Mouse (Mus musculus) naive thymus-derived CD4-positive, alpha-beta T cell, adult 2 months (primary cell): ENCODE data around the gene Lgals1.

Experiments
- DNase-seq: peaks from one replicate; pipeline ENCODE4 v3.0.0-alpha.2; 2011; ENCODE audit warnings: low read depth

Gene Lgals1

DNA sequence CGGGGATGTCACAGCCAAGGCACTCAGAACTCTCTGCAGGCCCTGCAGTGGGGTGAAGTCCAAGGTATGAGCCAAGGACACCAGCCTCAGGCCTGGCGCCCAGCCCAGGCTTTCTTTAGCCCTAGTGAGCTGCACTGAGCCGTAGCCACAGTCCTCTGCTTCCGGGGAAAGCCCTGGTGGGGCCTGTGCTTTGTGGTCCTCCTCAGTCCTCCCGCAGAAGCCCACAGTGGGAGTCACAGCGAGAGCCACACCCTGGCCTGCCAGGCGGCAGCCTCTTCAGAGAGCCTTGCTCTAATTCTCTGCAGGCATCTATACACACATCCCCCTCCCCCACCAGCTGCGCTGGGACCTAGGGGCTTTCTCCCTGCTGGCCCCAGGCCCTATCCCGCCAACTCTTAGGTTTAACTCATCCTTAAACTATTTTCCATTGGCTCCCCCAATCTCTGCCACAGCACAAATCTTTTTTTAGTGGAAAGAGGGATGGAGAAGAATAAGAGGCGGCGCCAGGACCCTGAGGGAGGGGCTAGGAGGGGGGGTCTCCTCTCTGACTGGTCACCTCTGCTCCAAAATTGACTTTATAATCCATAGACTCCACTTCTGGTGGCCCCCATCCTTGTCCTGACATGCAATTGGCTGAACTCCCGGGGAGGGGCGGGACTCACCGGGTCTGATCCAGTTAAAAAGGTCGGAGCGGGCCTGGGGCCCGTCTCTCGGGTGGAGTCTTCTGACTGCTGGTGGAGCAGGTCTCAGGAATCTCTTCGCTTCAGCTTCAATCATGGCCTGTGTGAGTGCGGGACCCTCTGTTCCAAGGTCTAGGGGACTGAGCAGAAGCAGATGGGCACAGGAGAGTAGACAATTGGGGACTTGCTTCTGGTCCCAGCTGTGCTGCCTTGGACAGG lies at the start of gene Lgals1:
TSS of gene Lgals1 (plus strand) at position 705 of the 899 bp plus-strand sequence.
- peak; percentile 70 for DNase-seq

DNA sequence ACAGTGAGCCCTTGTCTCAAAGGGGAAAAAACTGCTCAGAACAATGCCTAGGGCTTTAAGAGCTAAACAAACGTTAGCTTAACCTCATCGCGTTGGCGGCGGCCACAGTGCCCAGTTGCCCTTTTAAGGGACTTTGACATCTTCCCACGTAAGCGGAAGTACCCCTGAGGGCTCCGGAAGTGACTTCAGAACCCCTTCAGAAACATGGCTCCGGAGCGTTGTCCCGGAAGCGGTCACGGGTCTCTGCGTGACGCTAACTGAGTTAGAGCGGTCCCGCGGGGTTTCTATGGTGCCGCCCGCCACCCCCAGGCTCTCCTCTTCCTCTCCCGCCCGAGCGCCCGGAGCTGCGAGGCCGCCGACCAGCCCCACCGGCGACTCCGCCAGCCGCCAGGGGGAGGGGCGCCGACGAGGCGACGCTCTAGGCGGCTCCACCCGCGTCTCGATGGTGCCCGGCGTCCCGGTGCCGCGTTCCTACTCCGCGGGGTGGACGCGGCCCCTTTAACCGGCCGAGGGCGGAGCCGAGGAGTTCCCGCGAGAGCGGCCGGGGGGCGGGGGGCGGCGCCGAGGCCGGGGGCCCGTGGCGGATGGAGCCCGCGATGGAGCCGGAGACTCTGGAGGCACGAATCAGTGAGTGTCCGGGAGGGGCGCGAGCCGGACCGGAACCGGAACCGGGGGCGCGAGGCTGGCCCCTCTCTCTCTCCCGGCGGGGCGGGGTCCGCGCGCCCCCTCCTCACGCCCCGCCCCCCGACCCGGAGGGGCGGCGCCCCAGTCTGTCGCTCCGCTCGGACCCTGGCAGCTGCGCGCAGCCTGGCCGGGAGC lies 49.3 kb upstream of the Lgals1 start, which contains the start of gene Gga1:
TSS of gene Gga1 (plus strand) at position 200 of the 819 bp plus-strand sequence.
- peak; percentile 98 for DNase-seq

DNA sequence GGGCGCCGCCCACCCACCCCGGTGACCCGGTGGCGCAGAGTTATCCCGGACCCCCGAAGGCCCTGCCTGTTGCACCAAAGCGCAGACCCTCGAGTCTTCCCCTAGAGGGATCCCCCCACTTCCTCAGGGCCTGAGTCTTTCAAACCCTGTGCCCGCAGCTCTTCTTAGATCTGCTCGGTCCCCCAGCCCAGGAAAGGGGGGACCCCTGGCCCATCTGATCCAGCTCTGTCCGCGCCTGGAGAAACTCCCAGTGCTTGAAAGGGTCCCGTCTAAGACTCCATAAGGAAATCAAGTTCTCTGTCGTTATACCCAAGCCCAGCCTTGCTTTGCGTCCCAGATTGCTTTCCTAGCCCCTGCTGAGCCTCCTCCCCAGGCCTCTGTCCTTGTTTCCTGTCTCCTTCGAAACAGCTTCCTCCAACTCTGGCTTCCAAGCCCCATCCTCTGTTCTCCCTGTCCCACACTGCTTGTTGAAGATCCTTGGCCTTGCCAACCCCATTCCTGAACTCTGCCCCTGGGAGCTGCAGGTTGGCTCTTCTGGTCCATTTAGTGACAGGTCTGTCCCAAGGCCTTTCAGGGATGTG lies 48.6 kb upstream of the Lgals1 start:
- DNase-seq: peak; percentile 45

- DNase-seq: peak; percentile 58
These were observed 47.6 kb upstream of the Lgals1 start for GRCm38 (mm10) chr15:78878792-78879516.

DNA sequence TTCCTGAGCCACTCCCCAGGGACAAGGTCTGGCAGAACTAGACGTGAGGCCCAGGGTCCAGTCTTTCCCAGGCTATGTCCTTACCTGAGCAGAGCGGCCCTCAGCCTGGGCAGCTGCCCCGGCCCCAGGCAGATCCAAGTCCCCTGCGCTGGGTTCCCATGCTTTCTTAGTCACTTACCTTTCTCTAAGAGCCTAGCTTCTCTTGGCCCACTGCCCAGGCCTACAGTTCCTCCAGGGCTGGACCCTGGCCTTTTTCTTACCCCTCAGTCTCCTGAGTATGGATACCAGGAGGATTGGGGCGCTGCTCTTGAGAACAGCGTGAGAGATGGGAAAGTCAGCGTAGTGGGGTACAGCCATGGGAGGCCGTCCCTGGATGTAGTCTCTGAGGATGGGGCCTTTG lies 46.1 kb upstream of the Lgals1 start:
- DNase-seq: no peak

GRCm38 (mm10) chr15:78881828-78882227 lies 44.7 kb upstream of the Lgals1 start:
- peak; percentile 35 for DNase-seq

DNA sequence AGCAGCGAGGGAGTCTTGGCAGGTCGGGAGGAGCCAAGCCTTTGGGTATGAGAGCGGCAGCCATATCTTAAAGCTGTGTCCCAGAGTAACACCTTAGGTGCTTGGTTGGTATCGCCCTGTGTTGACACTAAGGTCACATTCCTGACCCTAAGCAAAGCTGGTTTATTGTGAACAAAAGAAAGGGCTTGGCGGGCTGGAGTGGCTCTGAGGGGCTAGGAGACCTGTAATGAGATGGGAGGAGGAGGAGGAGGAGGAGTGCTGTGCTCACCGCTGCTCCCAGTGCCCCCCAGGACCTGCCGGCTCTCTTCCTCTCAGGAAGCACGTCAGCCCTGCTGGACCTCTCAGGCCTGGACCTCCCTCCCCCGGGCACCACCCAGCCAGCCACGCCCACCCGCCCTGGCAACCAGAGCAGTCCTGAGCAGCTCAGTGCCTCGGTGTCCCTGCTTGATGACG lies 37.1 kb upstream of the Lgals1 start:
- DNase-seq: no peak

DNA sequence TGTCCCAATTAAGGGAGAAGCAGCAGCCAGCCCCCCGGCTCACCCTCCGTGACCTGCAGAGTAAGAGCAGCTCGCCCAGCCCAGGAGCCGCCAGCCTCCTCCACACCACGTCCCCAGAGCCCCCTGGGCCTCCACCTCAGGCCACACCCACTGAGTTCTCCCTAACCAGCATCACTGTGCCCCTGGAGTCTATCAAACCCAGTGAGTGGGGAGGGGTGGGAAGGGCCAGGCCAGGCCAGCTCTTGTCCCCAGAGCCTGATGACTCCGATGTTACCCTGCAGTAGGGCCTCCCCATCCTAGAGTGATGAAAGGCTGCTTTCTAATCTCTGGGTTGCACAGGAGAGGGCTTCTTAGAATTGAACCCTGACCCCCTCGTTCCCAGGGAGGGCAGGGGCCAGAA lies 34.1 kb upstream of the Lgals1 start:
- no peak for DNase-seq

- DNase-seq: peak; percentile 54
These were observed 31.8 kb upstream of the Lgals1 start for GRCm38 (mm10) chr15:78894726-78895125.

GRCm38 (mm10) chr15:78895741-78896140 lies 30.8 kb upstream of the Lgals1 start:
- no peak for DNase-seq

DNA sequence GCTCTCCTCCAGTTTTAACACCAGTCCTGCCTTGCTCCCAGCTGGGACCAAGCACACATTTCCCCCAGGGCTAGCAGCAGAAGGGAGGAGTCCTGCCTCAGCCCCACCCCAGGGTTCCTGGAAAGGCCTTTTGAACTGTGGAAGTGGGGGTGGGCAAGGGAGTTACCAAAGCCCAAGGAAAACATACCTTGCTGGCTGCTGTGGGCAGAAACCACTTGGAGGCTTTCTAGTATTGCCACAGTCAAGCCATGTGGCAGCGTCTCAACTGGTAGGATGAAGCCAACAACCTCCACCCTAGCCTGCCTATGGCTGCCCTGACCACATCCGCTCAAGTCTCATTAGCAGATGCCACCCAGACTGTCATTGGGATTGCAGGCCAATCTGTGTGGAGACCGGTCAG lies 30.4 kb upstream of the Lgals1 start:
- DNase-seq: peak; percentile 65

- DNase-seq: no peak
These were observed 29.0 kb upstream of the Lgals1 start for GRCm38 (mm10) chr15:78897488-78897887.

DNA sequence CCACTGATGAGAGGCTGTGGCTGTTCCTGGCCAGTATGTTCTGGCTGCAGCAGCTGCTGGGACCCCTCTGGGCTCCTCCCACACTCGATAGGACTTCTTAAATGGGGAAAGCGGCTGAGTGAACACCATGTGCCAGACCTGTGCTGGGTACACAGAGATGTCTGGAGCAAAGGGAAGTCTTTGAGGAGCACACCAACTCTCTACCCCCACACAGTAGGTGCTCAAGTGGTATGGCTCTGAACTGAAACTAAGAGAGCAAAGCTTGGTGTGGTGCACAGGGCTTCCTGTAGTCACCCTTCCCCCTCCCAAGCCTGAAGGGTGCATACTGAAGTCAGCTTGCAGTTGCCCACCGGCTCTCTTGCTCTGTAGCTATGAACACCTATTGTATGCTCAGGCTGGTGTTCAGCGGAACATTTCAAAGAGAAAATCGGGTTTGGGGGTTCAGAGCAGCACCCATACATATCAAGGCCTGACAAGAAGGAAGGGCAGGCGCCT lies 28.0 kb upstream of the Lgals1 start:
- peak; percentile 75 for DNase-seq

GRCm38 (mm10) chr15:78899409-78899739 lies 27.2 kb upstream of the Lgals1 start, which contains the start of gene Gm49510:
TSS of gene Gm49510 (plus strand) at chr15:78899667.
- no peak for DNase-seq

DNA sequence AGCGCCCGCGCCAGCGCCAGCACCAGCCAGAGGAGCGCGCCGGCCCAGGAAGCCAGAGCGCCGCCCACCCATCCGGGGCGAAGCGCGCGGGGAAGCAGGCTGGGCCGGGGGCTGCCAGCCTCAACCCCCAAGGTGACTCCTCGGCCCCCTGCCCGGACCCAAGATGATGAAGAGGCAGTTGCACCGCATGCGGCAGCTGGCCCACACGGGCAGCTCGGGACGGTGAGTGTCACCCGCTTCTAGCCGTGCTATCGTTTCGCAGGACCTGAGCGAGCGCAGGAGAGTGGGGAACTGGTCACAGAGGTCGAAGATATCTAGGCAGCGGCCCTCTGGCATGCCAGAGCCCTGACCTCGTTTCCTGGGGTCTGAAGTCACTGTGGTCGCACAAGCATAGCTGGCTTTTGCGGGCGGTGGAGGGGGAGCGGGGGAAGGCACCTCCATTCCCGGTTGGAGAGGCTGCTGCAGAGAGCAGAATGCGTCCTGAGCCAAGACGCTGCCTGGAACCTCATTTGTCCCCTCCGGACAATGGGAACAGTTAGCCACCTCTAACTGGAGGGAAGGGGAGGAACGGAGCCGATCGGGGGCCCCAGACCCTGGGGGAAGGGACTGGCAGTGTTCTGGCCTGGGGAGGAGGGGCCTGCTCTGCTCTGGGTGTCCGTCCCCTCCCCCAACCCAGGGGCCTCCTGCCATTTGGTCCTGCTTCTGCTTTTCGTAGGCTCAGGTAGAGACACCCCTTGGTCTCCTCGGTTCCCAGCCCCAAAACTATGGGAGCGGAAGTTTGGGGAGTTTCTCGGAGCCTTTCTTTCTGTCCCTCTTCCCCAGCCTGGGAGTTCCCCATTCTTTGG lies 26.6 kb upstream of the Lgals1 start, which contains the start of gene Sh3bp1:
TSS of gene Sh3bp1 (plus strand) at position 29 of the 845 bp plus-strand sequence.
- DNase-seq: peak; percentile 80

DNA sequence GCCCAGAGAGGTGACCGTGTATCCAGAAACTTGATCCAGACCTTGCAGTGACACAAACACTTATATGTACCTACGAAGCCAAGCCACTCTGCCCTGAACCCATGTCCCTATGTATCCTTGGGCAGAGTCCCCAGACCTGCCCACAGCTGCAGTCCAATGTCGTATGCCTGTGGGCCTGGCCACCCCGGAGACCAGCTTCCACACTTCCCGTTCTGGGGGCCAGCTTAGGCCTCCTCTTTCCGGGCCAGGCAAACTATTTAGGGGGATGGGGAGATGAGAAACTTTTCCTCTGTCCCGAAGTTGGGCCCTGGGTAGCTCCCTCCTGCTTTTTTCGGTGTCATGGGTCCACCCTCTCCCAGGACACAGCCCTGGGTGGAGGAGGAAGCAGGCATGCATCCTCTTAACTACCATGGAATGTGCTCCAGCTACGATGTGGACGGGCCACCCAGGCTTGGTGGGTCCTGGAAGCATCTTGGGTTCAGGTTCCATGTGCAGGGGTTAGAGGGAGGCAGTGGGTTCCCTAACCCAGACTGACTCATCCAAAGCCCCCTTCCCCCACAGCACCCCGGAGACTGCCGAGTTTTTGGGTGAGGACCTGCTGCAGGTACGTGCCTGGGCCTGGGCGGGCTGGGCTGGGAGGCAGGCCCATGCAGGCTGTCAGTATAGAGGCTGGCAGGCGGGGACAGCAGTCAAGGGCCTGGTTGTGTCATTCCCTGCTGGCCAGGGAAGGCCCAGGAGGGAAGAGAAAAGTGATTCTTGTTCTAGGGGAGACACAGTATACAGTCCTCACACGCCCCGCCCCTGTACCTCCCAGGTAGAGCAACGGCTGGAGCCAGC lies 25.7 kb upstream of the Lgals1 start:
- DNase-seq: peak; percentile 31

GRCm38 (mm10) chr15:78901422-78901789 lies 25.1 kb upstream of the Lgals1 start:
- peak; percentile 47 for DNase-seq

- peak; percentile 92 for DNase-seq
These were observed 23.3 kb upstream of the Lgals1 start for GRCm38 (mm10) chr15:78903243-78903642.

DNA sequence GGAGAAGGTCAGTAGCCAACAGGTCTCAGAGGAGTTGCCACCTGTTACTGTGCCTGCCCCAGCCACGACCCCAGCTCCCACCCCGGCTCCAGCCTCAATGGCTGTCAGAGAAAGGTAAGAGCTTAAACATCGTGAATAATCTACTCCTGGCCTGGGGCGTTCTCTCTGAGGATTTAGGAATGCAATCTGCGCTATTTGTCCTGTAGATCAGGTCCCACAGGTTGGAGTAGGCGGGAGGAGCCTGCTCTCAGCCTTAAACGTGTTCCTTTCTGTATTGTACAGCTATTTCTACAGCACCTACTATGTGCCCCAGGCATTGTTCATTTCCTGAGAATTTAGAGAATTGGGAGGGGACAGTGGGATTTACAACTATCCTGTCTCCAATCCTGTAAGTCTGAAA lies 18.1 kb upstream of the Lgals1 start:
- DNase-seq: no peak

DNA sequence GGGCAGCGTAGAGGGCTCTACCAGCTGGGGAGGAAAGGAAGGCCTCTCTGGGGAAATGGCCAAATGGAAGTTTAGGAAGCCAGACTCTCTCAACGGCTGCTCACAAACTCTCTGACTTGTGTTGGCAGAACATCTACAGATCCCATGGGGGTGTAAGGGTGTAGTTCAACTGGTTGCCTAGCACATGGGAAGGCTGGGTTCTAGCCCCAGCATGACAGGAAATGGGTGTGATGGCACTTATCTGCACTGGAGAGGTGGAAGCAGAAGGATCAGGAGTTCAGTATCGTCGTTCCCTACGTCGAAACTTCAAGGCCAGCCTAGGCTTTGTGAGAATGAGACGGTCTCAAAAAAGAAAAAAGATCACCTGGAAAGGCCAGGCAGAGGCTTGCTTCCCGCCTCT lies 17.5 kb upstream of the Lgals1 start:
- no peak for DNase-seq
